Mouse (Mus musculus): ENCODE data around the gene Anks1. TPM values are rescaled to one million over a fixed set of nuclear protein-coding genes. Genes with fewer than 3 reads are reported as not detected.

The Anks1 gene
- polyA plus RNA-seq, 1 experiment from 2014 or later, result 15.3 TPM

- H3K4me1 ChIP-seq (ENCODE audit: control insufficient read depth, insufficient read depth, low read length), result peaks cover 22% of the 10 kb centered on the region
- H3K27ac ChIP-seq (ENCODE audit: low read length), result peak overlapping the region; percentile 46; the same call in 1 of the 2 replicates
- ATAC-seq (ENCODE audit: insufficient read depth, low FRiP score), result no peak
- H3K4me2 ChIP-seq (ENCODE audit: low read depth, low read length), result peak overlapping the region; percentile 27
- H3K9ac ChIP-seq (ENCODE audit: low read length), result peak overlapping the region; percentile 52
- no peaks in the 10 kb centered on the region for H3K9me3 ChIP-seq (replicated peaks; ENCODE audit: control insufficient read depth, low read length)
- H3K27me3 ChIP-seq (ENCODE audit: control insufficient read depth, insufficient read depth, low read length), result no peaks in the 10 kb centered on the region
- H3K36me3 ChIP-seq (ENCODE audit: control insufficient read depth, insufficient read depth, low read length), result no peaks in the 10 kb centered on the region
- WGBS, result 16% methylated on average over 22 of the region's 22 CpGs
- H3K4me3 ChIP-seq (replicated peaks; ENCODE audit: low read length), result no peak overlapping the region
Measured at GRCm38 (mm10) chr17:28084395-28084905, 175.3 kb downstream of the Anks1 start.

DNA sequence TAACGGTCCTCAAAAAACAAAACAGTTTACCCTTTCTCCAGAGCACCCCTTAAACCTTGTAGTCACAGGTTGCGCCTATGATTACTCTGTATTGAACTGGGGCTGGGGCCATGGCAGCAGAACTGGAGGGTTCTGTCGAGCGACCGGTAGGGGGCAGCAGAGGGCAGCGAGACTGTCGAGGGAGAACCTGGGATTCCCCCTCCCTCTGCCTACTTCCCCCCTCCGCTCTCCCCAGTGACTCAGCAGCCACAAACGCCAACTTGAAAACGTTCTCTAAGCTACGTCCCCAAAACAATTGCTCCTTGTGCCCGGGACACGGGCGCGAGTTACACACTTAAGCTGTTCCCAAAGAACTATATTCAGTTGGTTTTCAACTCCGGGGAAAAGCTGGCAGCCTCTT, 175.9 kb downstream of the Anks1 start:
- H3K9ac ChIP-seq (ENCODE audit: low read length), result peak overlapping the region; percentile 52; the same call in 1 of the 2 replicates
- H3K27me3 ChIP-seq (ENCODE audit: control insufficient read depth, insufficient read depth, low read length), result no peaks in the 10 kb centered on the region
- H3K4me3 ChIP-seq (replicated peaks; ENCODE audit: low read length), result peak overlapping the region; percentile 33
- peak overlapping the region; percentile 46; the same call in 1 of the 2 replicates for H3K27ac ChIP-seq (ENCODE audit: low read length)
- no peaks in the 10 kb centered on the region for H3K36me3 ChIP-seq (ENCODE audit: control insufficient read depth, insufficient read depth, low read length)
- WGBS, result under 1% methylated on average over 16 of the region's 16 CpGs
- H3K4me2 ChIP-seq (ENCODE audit: low read depth, low read length), result peak overlapping the region; percentile 52
- no peaks in the 10 kb centered on the region for H3K9me3 ChIP-seq (replicated peaks; ENCODE audit: control insufficient read depth, low read length)
- ATAC-seq (ENCODE audit: insufficient read depth, low FRiP score), result peak; percentile 68
- H3K4me1 ChIP-seq (ENCODE audit: control insufficient read depth, insufficient read depth, low read length), result peaks cover 22% of the 10 kb centered on the region

DNA sequence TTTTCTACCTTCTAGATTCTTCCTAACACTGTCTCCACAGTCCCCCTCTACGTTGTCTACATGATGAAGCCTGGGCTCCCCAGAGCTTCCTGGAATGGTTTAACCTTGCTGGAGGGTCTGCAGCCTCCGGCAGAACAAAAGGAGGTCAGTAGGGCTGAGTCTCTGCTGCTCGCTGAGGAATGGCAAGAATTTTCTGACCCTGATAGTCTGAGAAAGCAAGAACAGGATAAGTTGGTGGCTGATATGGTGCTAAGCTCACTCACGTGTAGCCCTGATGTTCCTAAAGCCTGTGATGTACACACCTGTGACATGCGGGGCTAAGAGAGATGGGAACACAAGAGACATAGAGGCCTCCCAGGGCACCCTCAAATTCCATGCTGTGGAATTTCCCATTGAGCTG, 178.3 kb downstream of the Anks1 start:
- Histone ChIP-seq H3K9me3 (replicated peaks; ENCODE audit: control insufficient read depth, low read length) (no peaks in the 10 kb centered on the region; the same call in 1 of the 2 replicates), H3K9ac (ENCODE audit: low read length) (no peak overlapping the region), H3K36me3 (ENCODE audit: control insufficient read depth, insufficient read depth, low read length) (no peaks in the 10 kb centered on the region), H3K27ac (ENCODE audit: low read length) (no peak overlapping the region), H3K4me1 (ENCODE audit: control insufficient read depth, insufficient read depth, low read length) (peaks cover 19% of the 10 kb centered on the region), H3K4me3 (replicated peaks; ENCODE audit: low read length) (no peak overlapping the region), H3K4me2 (ENCODE audit: low read depth, low read length) (no peak overlapping the region), H3K27me3 (ENCODE audit: control insufficient read depth, insufficient read depth, low read length) (no peaks in the 10 kb centered on the region)
- 40% methylated on average over 5 of the region's 5 CpGs for WGBS
- ATAC-seq (ENCODE audit: insufficient read depth, low FRiP score), result no peak

GRCm38 (mm10) chr17:28088718-28089117, 179.6 kb downstream of the Anks1 start:
- Histone ChIP-seq H3K36me3 (ENCODE audit: control insufficient read depth, insufficient read depth, low read length) (no peaks in the 10 kb centered on the region), H3K27ac (ENCODE audit: low read length) (no peak overlapping the region), H3K4me2 (ENCODE audit: low read depth, low read length) (no peak overlapping the region), H3K27me3 (ENCODE audit: control insufficient read depth, insufficient read depth, low read length) (no peaks in the 10 kb centered on the region), H3K9me3 (replicated peaks; ENCODE audit: control insufficient read depth, low read length) (no peaks in the 10 kb centered on the region; the same call in 1 of the 2 replicates), H3K9ac (ENCODE audit: low read length) (no peak overlapping the region), H3K4me3 (replicated peaks; ENCODE audit: low read length) (no peak overlapping the region), H3K4me1 (ENCODE audit: control insufficient read depth, insufficient read depth, low read length) (peaks cover 19% of the 10 kb centered on the region)
- ATAC-seq (ENCODE audit: insufficient read depth, low FRiP score), result no peak
- 83% methylated on average over 6 of the region's 6 CpGs for WGBS

DNA sequence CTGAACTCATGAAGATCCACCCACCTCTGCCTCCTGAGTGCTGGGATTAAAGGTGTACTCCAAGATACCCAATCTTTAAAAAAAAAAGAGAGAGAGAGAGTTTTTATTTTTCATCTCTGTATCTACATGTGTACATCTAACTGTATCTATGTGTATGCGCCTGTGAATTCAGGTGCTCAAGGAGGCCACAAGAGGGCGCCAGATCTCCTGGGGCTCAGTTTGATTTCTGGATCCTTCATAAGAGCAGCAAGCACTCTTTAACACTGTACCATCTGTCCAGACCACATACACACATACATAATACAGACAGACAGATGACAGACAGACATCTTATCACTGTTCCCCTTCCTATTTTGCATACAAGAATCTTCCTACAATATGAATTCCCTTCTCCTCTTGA, 183.2 kb downstream of the Anks1 start:
- H3K4me1 ChIP-seq (ENCODE audit: control insufficient read depth, insufficient read depth, low read length), result 0 out of 2 replicates have a peak, but pooled peaks cover 4% of the 10 kb centered on the region
- WGBS, result 86% methylated on average over 2 of the region's 2 CpGs
- no peak overlapping the region for H3K27ac ChIP-seq (ENCODE audit: low read length)
- no peaks in the 10 kb centered on the region for H3K27me3 ChIP-seq (ENCODE audit: control insufficient read depth, insufficient read depth, low read length)
- no peak overlapping the region for H3K4me3 ChIP-seq (replicated peaks; ENCODE audit: low read length)
- no peak overlapping the region for H3K4me2 ChIP-seq (ENCODE audit: low read depth, low read length)
- H3K36me3 ChIP-seq (ENCODE audit: control insufficient read depth, insufficient read depth, low read length), result no peaks in the 10 kb centered on the region
- H3K9me3 ChIP-seq (replicated peaks; ENCODE audit: control insufficient read depth, low read length), result peaks cover 2% of the 10 kb centered on the region; the same call in 1 of the 2 replicates
- ATAC-seq (ENCODE audit: insufficient read depth, low FRiP score), result no peak
- no peak overlapping the region for H3K9ac ChIP-seq (ENCODE audit: low read length)

- Histone ChIP-seq H3K4me1 (ENCODE audit: control insufficient read depth, insufficient read depth, low read length) (no peaks in the 10 kb centered on the region; the same call in 1 of the 2 replicates), H3K4me3 (replicated peaks; ENCODE audit: low read length) (no peak overlapping the region), H3K36me3 (ENCODE audit: control insufficient read depth, insufficient read depth, low read length) (no peaks in the 10 kb centered on the region), H3K4me2 (ENCODE audit: low read depth, low read length) (no peak overlapping the region), H3K9me3 (replicated peaks; ENCODE audit: control insufficient read depth, low read length) (peaks cover 2% of the 10 kb centered on the region; the same call in 1 of the 2 replicates), H3K27ac (ENCODE audit: low read length) (no peak overlapping the region), H3K27me3 (ENCODE audit: control insufficient read depth, insufficient read depth, low read length) (no peaks in the 10 kb centered on the region), H3K9ac (ENCODE audit: low read length) (no peak overlapping the region)
- WGBS, result 80% methylated on average over 3 of the region's 3 CpGs
- ATAC-seq (ENCODE audit: insufficient read depth, low FRiP score), result no peak
Measured at GRCm38 (mm10) chr17:28093837-28094236, 184.7 kb downstream of the Anks1 start.

DNA sequence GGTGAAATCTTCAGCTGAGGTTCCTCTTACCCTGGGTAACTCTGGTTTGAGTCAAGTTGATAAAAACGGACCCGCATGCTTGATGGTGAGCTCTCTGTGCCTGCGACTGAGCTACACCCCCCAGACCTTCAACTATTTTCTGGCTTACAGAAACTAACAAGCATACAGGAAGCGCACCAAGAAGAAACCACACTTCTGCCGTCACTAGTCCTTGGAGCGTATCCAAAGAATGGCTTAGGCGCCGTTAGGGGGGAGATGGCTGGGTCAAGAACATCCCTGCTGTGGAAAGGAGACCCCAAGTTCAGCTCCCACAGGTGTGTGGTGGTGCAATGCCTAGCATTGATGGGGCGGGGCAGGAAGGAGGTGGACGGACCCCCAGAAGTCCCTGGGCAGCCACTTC, 187.3 kb downstream of the Anks1 start:
- Histone ChIP-seq H3K9me3 (replicated peaks; ENCODE audit: control insufficient read depth, low read length) (peaks cover 5% of the 10 kb centered on the region; the same call in 1 of the 2 replicates), H3K4me2 (ENCODE audit: low read depth, low read length) (no peak overlapping the region), H3K4me1 (ENCODE audit: control insufficient read depth, insufficient read depth, low read length) (no peaks in the 10 kb centered on the region; the same call in 1 of the 2 replicates), H3K27ac (ENCODE audit: low read length) (no peak overlapping the region), H3K9ac (ENCODE audit: low read length) (no peak overlapping the region), H3K36me3 (ENCODE audit: control insufficient read depth, insufficient read depth, low read length) (no peaks in the 10 kb centered on the region), H3K27me3 (ENCODE audit: control insufficient read depth, insufficient read depth, low read length) (no peaks in the 10 kb centered on the region), H3K4me3 (replicated peaks; ENCODE audit: low read length) (no peak overlapping the region)
- WGBS, result 77% methylated on average over 10 of the region's 10 CpGs
- no peak for ATAC-seq (ENCODE audit: insufficient read depth, low FRiP score)

DNA sequence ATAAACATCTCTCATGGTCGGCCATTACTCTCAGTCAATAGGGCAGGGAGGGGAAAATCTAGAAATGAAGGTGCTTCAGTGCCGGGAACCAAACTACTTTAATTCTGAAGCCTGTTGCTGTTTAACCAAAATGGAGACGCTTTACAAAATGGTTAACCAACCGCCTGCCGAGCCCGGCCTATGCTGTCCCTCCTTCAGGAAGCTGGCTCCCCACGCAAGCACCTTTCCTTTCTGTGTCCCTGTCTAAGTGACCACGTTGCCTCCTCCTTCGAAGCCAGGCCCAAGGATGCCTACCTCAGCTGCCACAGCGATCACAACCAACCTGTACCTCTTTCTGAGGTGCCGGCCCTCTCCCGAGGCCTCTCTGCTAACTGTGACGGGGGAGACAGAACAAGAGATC, 188.2 kb downstream of the Anks1 start:
- H3K4me2 ChIP-seq (ENCODE audit: low read depth, low read length), result no peak overlapping the region
- H3K4me1 ChIP-seq (ENCODE audit: control insufficient read depth, insufficient read depth, low read length), result no peaks in the 10 kb centered on the region; the same call in 1 of the 2 replicates
- no peak overlapping the region for H3K9ac ChIP-seq (ENCODE audit: low read length)
- no peaks in the 10 kb centered on the region for H3K36me3 ChIP-seq (ENCODE audit: control insufficient read depth, insufficient read depth, low read length)
- WGBS, result 81% methylated on average over 13 of the region's 13 CpGs
- no peak overlapping the region for H3K27ac ChIP-seq (ENCODE audit: low read length)
- no peaks in the 10 kb centered on the region for H3K27me3 ChIP-seq (ENCODE audit: control insufficient read depth, insufficient read depth, low read length)
- no peak overlapping the region for H3K4me3 ChIP-seq (replicated peaks; ENCODE audit: low read length)
- H3K9me3 ChIP-seq (replicated peaks; ENCODE audit: control insufficient read depth, low read length), result peaks cover 5% of the 10 kb centered on the region; the same call in 1 of the 2 replicates
- ATAC-seq (ENCODE audit: insufficient read depth, low FRiP score), result no peak

DNA sequence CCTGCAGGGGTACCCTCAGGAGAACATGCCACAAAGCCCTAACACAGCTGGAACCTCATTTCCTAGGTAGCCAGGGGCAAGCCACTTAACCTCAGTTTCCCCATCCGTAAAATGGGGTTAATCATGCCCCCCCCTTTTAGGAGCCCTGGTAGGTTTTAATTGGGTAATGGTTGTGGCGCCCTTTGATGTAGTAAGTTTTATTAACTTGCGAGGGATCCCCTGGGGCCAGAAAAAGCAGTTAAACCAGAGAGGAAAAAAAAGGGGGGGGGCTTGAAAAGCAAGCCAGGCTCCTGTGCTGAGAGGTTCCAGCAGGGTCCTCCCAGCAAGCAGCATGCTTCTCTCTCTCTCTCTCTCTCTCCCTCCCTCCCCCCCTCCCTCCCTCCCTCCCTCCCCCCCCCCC, 190.0 kb downstream of the Anks1 start:
- WGBS, result 55% methylated on average over 3 of the region's 3 CpGs
- ATAC-seq (ENCODE audit: insufficient read depth, low FRiP score), result peak; percentile 17; the same call in 1 of the 2 replicates

More for the DNA sequence above, 190.0 kb downstream of the Anks1 start:
- H3K4me1 ChIP-seq (ENCODE audit: control insufficient read depth, insufficient read depth, low read length), result no peaks in the 10 kb centered on the region; the same call in 1 of the 2 replicates
- no peak overlapping the region for H3K27ac ChIP-seq (ENCODE audit: low read length)
- no peak overlapping the region for H3K4me2 ChIP-seq (ENCODE audit: low read depth, low read length)
- no peaks in the 10 kb centered on the region for H3K36me3 ChIP-seq (ENCODE audit: control insufficient read depth, insufficient read depth, low read length)
- H3K27me3 ChIP-seq (ENCODE audit: control insufficient read depth, insufficient read depth, low read length), result no peaks in the 10 kb centered on the region
- H3K4me3 ChIP-seq (replicated peaks; ENCODE audit: low read length), result no peak overlapping the region
- no peak overlapping the region for H3K9ac ChIP-seq (ENCODE audit: low read length)
- H3K9me3 ChIP-seq (replicated peaks; ENCODE audit: control insufficient read depth, low read length), result 0 out of 2 replicates have a peak, but pooled peaks cover 3% of the 10 kb centered on the region
